Mouse (Mus musculus) layer of hippocampus, adult 8-10 months (tissue): ENCODE measurements around the gene Eif1ad. TPM values are rescaled to one million over a fixed set of nuclear protein-coding genes. Genes with fewer than 3 reads are reported as not detected.
"Not testable (repeated sequence)": the region's sequence is repeated elsewhere in the genome, so short reads cannot be mapped to it uniquely, and the experiment has no call there.

Source experiments
- DNase-seq, 2 experiments: peaks; one replicate each; pipeline ENCODE4 v3.0.0; 2022; ENCODE audit warnings: low spot score in 2 of 2
- total RNA-seq, 4 experiments: library from RNA; stranded (reverse); gene quantifications; 2 replicates each; pipeline ENCODE4 v1.2.4; 2022

The Eif1ad gene
- 10 to 100 TPM; 18.6 to 27.4 (median 23.1) TPM for total RNA-seq

DNA sequence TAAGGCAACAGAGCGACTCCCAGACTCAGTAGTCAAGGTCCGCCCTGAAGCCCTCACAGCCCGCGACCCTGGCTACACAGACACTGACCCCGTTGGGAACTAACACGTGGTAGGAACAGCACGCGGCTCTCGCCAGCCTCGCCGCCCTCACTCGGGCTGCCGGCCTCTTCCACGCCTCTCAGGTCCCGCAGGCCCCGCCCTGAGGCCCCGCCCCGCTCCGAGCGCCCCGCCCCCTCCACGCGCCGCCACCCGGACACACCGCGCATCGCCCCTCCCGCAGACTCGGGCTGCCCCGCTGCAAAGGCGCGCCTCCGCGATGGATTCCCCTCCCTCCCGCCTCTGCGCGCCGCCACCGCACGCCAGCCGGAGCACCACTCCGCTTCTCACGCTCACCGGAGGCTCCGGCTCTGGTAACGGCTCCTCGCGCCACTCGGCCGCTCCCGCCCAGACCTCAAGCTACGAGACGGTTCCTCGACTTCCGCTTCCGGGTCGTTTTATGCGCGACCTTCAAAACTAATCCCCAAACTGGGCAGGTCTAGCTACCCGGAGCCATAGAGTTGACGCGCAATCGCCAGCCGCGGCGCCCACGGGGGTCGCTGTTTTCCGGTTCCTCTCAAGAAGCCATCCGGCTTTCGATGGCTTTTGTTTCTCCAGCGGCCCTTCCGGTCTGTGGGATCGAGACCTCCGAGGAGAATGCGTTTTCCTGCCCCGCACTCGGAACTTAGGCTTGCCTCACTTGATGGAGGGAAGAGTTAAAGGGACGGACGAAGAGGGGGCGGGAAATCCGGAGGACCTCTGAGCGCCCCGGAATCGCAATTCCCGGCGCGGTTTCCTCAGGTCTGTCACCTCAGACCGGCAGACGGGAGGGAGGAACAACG lies at the start of gene Eif1ad:
TSS of gene Eif1ad (plus strand) at position 567 of the 878 bp plus-strand sequence.
- peak; percentile 94 to 95 for DNase-seq

DNA sequence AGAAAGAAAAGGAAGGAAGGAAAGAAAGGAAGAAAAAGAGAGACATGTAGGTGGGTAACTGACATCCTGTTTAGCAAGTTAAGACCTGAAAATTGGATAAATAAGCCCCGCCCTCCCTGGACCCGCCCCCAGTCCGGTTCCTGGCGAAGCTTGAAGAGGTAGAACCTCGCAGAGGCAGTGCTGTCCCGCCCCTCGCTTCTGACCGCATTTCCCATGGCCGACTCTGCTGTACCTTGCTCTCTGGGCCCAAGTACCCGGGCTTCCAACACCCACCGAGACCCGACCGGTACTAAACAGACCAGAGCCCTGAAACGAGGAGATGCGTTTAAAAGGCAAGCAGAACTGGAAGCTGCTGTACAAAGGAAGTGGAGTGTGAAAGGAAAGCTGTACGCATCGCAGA lies 42.7 kb upstream of the Eif1ad start:
- DNase-seq: no peak

- no peak for DNase-seq
Measured at GRCm38 (mm10) chr19:5327970-5328369, 38.6 kb upstream of the Eif1ad start.

GRCm38 (mm10) chr19:5334741-5335140 lies 31.8 kb upstream of the Eif1ad start:
- no peak for DNase-seq

DNA sequence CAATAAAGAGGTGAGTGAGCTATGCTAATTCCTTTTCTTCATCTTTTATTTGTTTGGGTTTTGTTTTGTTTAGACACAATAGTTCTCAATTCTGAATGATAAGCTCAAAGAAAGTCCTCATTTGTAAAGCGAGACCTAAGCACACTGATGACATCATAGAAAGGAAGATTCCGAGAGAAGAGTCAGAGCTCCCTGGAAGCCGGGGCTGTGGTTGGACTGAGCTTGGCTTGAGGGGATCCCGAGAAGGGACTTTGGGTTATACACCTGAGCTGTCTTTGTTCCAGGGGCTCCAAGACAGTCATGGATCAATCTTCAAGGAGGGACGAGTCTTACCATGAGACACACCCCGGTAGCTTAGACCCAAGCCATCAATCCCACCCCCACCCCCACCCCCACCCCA lies 31.1 kb upstream of the Eif1ad start, which contains the start of gene Catsper1:
TSS of gene Catsper1 (plus strand) at position 301 of the 400 bp plus-strand sequence.
- no peak for DNase-seq

DNA sequence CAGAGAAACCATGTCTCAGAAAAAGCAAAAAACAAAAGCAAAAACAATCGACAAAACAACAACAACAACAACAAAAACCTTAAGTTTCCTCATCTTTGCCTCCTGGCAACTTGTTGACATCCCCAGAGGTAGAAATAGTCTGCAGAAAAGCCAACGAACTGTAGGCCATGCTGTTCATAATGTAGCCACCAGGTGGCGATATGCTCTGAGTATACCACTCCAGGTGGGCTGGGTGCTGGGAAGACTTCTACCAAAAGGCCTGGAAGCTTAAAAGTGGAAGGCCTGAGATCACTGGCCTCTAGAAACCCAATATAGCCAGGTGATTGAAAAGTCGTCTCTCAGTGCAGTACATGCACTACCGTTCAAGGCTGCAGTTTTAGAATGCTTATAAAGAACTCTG lies 28.6 kb upstream of the Eif1ad start:
- peak; percentile 52 to 82 for DNase-seq

DNA sequence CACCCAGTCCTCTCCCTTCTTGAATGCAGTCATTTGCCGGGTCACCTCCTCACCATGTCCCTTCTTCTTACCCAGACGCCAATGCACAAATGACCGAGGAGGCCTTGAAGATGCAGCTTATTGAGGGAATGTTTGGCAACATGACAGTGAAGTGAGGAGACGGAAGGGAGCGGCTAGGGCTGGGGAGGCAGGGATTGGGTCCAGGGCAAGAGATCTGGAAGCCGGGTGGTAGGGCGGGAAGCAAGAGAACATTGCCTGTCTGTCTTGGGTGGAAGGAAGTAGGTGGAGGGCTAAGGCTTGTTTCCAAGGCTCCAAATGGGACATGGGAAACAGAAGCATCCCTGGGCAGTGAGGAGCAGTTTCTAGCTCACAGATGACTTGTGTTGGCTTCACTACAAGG lies 25.2 kb upstream of the Eif1ad start:
- DNase-seq: no peak

- DNase-seq: no peak
Measured at GRCm38 (mm10) chr19:5345297-5346131, 21.0 kb upstream of the Eif1ad start.

DNA sequence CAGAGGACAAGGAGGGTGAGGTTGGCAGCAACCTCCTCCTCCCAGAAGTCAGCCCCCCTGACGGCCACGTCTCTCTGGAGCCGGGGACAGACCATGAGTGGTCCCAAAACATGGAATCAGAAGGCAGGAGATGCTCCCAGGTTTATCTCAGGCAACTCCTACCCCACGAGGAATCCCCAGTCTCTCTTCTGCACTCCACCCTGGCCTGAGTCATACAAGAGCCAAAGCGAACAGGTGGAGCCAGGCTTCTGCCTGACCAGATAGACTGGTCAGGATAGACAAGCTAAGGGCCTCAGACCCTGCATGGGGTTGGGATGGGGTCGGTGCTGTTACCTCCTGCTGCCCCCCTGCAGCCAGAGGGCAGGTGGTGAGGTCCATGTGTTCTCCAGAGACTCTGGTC lies 18.5 kb upstream of the Eif1ad start:
- no peak for DNase-seq

GRCm38 (mm10) chr19:5348526-5349501 lies 17.7 kb upstream of the Eif1ad start:
- DNase-seq: no peak

DNA sequence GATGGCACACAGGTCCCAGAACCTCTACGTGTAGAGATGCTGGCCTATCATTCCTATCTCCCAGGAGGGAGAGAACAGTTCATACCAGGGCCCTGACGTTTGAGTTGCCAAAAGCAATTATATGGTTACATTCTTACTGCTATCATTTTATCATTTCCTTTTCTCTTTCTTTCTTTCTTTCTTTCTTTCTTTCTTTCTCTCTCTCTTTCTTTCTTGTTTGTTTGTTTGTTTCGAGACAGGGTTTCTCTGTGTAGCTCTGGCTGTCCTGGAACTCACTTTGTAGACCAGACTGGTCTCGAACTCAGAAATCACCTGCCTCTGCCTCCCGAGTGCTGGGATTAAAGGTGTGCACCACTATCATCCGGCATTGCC lies 17.1 kb upstream of the Eif1ad start, which contains the start of gene Cst6:
TSS of gene Cst6 (minus strand) at position 73 of the 372 bp plus-strand sequence.
- DNase-seq: not testable (repeated sequence)

DNA sequence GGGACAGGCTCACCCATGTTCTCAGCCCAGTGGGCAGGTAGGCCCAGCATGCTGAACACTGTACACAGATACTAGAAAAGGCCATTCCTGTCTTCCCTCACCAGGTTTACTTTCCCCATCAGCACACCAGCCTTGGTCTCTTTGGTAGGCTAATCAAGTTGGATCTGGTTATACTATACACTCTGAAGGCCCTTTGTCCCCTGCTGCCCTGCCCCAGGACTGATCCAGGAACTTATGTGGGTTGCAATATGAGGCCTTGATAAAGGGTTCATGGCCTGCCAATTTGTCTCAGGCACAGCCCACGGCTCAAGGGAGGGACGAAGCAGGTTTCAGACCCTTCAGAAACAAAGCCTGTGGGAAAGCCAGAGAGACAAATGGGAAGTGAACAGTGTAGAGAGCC lies 12.9 kb upstream of the Eif1ad start:
- no peak for DNase-seq

DNA sequence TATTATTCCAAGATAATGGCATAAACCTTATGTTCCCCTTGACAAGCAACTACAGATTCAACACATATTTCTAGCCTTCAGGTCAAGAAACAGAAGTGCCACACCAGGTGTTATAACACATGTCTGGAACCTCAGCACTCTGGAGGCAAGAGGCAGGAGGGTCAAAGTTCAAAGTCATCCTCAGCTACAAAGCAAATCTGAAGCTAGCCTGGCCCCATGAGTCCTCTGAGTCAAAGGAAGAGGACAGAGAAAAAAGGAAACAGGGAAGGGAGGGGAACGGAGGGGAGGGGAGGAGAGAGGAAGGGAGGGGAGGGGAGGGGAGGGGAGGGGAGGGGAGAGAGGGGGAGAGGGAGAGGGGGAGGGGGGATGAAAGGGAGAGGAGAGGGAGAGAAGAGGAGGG lies 10.5 kb upstream of the Eif1ad start:
- no peak for DNase-seq

DNA sequence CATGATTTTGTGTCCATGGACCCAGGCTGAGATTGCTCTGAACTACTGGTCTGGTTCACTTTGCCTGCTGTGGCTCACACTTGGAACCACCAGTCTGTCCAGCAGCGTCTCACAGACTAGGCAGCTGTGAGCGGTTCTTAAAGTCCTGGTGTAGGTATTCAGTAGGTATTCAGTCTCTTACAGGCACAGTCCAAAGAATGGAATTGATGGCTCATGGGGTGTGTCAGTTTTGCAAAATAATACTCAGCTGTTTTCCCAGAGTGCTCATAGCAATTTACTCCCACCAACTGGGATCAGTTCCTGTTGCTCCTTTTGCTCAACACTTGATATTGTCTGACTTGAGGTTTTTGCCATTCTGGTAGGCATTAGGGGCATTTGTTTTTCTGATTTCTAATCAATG lies 4.4 kb upstream of the Eif1ad start:
- DNase-seq: no peak

DNA sequence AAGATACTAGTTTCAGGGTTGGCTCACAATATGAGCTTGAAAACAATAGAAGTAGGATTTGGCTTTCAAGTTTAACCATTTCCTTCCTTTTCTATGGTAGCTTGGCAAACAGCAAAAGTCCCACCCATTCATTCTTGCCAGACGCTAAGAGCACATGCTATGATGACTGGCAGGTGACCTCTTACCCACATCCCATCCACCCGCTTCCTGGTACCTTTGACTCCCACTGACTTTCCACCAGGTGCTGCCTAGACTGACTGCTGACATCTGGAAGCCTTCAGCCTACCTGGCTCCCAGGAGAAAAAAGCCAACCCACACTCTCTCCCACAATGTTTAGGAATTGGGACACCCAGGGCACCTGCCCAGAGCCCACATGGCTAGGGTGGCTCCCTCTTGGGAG lies 2.4 kb upstream of the Eif1ad start:
- no peak for DNase-seq

GRCm38 (mm10) chr19:5365751-5366150 lies 790 bp upstream of the Eif1ad start:
- DNase-seq: no peak

DNA sequence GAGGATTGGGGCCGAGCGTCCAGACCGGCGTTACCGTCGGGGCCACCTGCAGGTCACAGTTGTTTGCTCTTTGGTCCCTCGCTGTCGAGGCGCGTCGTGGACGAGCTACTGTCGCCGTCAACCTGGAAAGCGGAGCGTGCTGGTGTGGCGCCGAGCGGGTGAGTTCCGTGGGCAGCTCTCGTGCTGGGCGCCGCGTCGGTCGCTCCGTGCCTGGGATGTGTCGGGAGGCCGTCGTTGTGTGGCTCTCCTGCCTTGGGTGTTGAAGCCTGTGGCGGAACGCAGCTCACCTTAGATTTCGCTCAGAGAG lies 465 bp downstream of the Eif1ad start, which contains the start of gene Banf1:
TSS of gene Banf1 (minus strand) at position 116 of the 307 bp plus-strand sequence.
- no peak for DNase-seq

DNA sequence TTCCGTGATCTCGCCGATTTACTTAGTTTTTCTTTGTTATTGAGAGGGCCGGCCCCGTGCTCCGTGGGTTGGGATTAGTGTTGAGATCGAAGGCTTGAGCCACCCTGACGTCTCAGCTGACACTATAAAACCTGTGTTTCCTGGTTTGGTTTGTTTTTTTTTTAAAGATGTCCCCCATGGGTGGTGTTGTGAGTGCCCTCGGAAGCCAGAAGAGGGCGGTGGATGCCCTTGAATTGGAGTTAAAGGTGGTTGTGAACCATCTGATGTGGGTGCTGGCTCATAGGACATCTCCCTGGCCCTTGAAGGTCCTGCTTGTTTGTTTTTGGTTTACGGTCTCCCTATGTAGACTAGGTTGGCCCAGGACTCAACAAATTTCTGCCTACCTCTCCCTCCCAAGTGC lies 914 bp downstream of the Eif1ad start:
- DNase-seq: no peak

GRCm38 (mm10) chr19:5370932-5371331 lies 4.4 kb downstream of the Eif1ad start:
- no peak for DNase-seq

DNA sequence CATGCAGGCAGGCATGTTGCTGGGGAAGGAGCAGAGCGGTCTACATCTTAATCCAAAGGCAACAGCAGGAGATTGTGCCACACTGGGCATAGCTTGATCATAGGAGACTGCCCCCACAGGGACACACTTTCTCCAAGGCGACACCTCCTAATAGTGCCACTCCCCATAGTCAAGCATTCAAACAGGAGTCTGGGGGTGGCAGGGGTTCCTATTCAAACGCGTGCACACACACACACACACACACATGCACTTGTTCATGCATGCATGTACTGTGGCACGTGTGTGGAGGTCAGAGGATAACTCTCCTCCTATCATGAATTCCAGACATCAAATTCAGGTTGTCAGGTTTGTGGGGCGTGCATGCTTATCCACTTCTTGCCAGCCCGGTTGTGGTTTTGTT lies 6.2 kb downstream of the Eif1ad start:
- DNase-seq: no peak

DNA sequence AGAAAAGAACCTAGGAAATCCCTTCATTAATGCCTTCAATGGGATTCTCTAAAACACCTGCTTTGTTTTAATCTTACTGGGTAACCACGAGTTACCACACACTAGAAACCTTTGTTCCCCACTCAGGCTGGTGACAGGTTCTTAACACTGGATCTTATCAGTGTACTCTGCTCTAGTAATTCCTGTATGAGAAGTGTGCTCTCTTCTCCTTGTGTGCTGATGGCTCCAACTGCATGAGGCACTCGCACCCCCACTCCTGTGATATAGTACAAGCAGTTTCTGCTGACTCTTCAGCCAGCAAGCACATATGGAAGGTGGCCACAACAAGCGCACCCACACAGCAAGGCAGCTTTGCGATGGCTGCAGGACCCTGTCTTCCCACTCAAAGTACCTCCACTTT lies 7.6 kb downstream of the Eif1ad start:
- DNase-seq: no peak
